Mouse (Mus musculus): ENCODE measurements around the gene Spata2l. TPM values are rescaled to one million over a fixed set of nuclear protein-coding genes. Genes with fewer than 3 reads are reported as not detected.
"Not testable (repeated sequence)": the region's sequence is repeated elsewhere in the genome, so short reads cannot be mapped to it uniquely, and the experiment has no call there.

The Spata2l gene
- polyA plus RNA-seq, 1 experiment = 1.1 TPM

- TF ChIP-seq POLR2AphosphoS2 (IDR thresholded peaks at IDR 0.05; ENCODE audit: insufficient read length, low read depth) (peak; percentile 92), TCF12 (IDR thresholded peaks at IDR 0.05; ENCODE audit: insufficient read depth, poor library complexity, severe bottlenecking) (no peak), E2F4 (IDR thresholded peaks at IDR 0.05; ENCODE audit: insufficient read depth) (no peak), MYOD1 (IDR thresholded peaks at IDR 0.05; ENCODE audit: control insufficient read depth in 1 of 3, insufficient read length in 2 of 3, low read depth in 2 of 3) (no peak), USF1 (IDR thresholded peaks at IDR 0.05; ENCODE audit: low read depth) (no peak), TCF3 (IDR thresholded peaks at IDR 0.05; ENCODE audit: insufficient read length, low read depth) (no peak), SRF (IDR thresholded peaks at IDR 0.05; ENCODE audit: control insufficient read depth, insufficient read length, low read depth) (no peak), POLR2A (IDR thresholded peaks at IDR 0.05; ENCODE audit: insufficient read length, low read depth) (peak; percentile 90), CEBPB (IDR thresholded peaks at IDR 0.05; ENCODE audit: insufficient read depth, poor library complexity, severe bottlenecking) (no peak), REST (IDR thresholded peaks at IDR 0.05; ENCODE audit: insufficient read depth, insufficient read length) (no peak), MAX (IDR thresholded peaks at IDR 0.05; ENCODE audit: low read depth) (no peak), MYOG (IDR thresholded peaks at IDR 0.05; ENCODE audit: control insufficient read depth in 1 of 3, insufficient read depth in 1 of 3, insufficient read length in 2 of 3, low read depth in 2 of 3) (no peak)
Observed at GRCm38 (mm10) chr8:123212321-123213117, 23.5 kb downstream of the Spata2l start, which contains the start of the genes Chmp1a and Spata33. Gene Chmp1a, minus strand, starts transcription at chr8:123212763. Gene Spata33, plus strand, starts transcription at chr8:123212832.

GRCm38 (mm10) chr8:123211876-123212275 is 24.2 kb downstream of the Spata2l start:
- Histone ChIP-seq H3ac (ENCODE audit: control insufficient read depth, insufficient read length) (peak overlapping the region; percentile 63), H3K36me3 (ENCODE audit: control insufficient read depth, insufficient read depth) (peaks cover 15% of the 10 kb centered on the region), H3K79me2 (ENCODE audit: control insufficient read depth, insufficient read depth) (peaks cover 15% of the 10 kb centered on the region), H3K4me3 (peak overlapping the region; percentile 85), H3K4me2 (ENCODE audit: low read depth) (peak overlapping the region; percentile 89), H3K27me3 (ENCODE audit: control insufficient read depth, insufficient read depth, insufficient read length) (no peaks in the 10 kb centered on the region)
- TF ChIP-seq CEBPB (IDR thresholded peaks at IDR 0.05; ENCODE audit: insufficient read depth, poor library complexity, severe bottlenecking) (no peak), TCF12 (IDR thresholded peaks at IDR 0.05; ENCODE audit: insufficient read depth, poor library complexity, severe bottlenecking) (no peak), E2F4 (IDR thresholded peaks at IDR 0.05; ENCODE audit: insufficient read depth) (no peak), SRF (IDR thresholded peaks at IDR 0.05; ENCODE audit: control insufficient read depth, insufficient read length, low read depth) (no peak), POLR2AphosphoS2 (IDR thresholded peaks at IDR 0.05; ENCODE audit: insufficient read length, low read depth) (no peak), POLR2A (IDR thresholded peaks at IDR 0.05; ENCODE audit: insufficient read length, low read depth) (no peak)

More at GRCm38 (mm10) chr8:123212321-123213117, 23.5 kb downstream of the Spata2l start, which contains the start of the genes Chmp1a and Spata33:
- Histone ChIP-seq H3K79me2 (ENCODE audit: control insufficient read depth, insufficient read depth) (peaks cover 15% of the 10 kb centered on the region), H3K36me3 (ENCODE audit: control insufficient read depth, insufficient read depth) (peaks cover 15% of the 10 kb centered on the region), H3K27me3 (ENCODE audit: control insufficient read depth, insufficient read depth, insufficient read length) (no peaks in the 10 kb centered on the region), H3K4me2 (ENCODE audit: low read depth) (peak within 1 kb of the TSS; percentile 89), H3K4me3 (peak within 1 kb of the TSS; percentile 85), H3ac (ENCODE audit: control insufficient read depth, insufficient read length) (peak within 1 kb of the TSS; percentile 63)

- Histone ChIP-seq H3K36me3 (ENCODE audit: control insufficient read depth, insufficient read depth) (peaks cover 10% of the 10 kb centered on the region), H3K4me2 (ENCODE audit: low read depth) (no peak overlapping the region), H3ac (ENCODE audit: control insufficient read depth, insufficient read length) (no peak overlapping the region), H3K79me2 (ENCODE audit: control insufficient read depth, insufficient read depth) (no peaks in the 10 kb centered on the region), H3K27me3 (ENCODE audit: control insufficient read depth, insufficient read depth, insufficient read length) (peaks cover 3% of the 10 kb centered on the region), H3K4me3 (no peak overlapping the region)
- TF ChIP-seq TCF3 (IDR thresholded peaks at IDR 0.05; ENCODE audit: insufficient read length, low read depth) (no peak), SRF (IDR thresholded peaks at IDR 0.05; ENCODE audit: control insufficient read depth, insufficient read length, low read depth) (no peak), TCF12 (IDR thresholded peaks at IDR 0.05; ENCODE audit: insufficient read depth, poor library complexity, severe bottlenecking) (no peak), MYOG (IDR thresholded peaks at IDR 0.05; ENCODE audit: control insufficient read depth in 1 of 3, insufficient read depth in 1 of 3, insufficient read length in 2 of 3, low read depth in 2 of 3) (no peak), E2F4 (IDR thresholded peaks at IDR 0.05; ENCODE audit: insufficient read depth) (no peak), POLR2A (IDR thresholded peaks at IDR 0.05; ENCODE audit: insufficient read length, low read depth) (no peak), MYOD1 (IDR thresholded peaks at IDR 0.05; ENCODE audit: control insufficient read depth in 1 of 3, insufficient read length in 2 of 3, low read depth in 2 of 3) (no peak), MAX (IDR thresholded peaks at IDR 0.05; ENCODE audit: low read depth) (no peak), CEBPB (IDR thresholded peaks at IDR 0.05; ENCODE audit: insufficient read depth, poor library complexity, severe bottlenecking) (no peak), POLR2AphosphoS2 (IDR thresholded peaks at IDR 0.05; ENCODE audit: insufficient read length, low read depth) (no peak), USF1 (IDR thresholded peaks at IDR 0.05; ENCODE audit: low read depth) (no peak), REST (IDR thresholded peaks at IDR 0.05; ENCODE audit: insufficient read depth, insufficient read length) (no peak)
Observed at GRCm38 (mm10) chr8:123203571-123203970, 32.5 kb downstream of the Spata2l start.

GRCm38 (mm10) chr8:123202288-123202687 is 33.7 kb downstream of the Spata2l start:
- H3K4me2 ChIP-seq (ENCODE audit: low read depth) = no peak overlapping the region
- H3K4me3 ChIP-seq = no peak overlapping the region
- peaks cover 3% of the 10 kb centered on the region for H3K27me3 ChIP-seq (ENCODE audit: control insufficient read depth, insufficient read depth, insufficient read length)
- no peaks in the 10 kb centered on the region for H3K79me2 ChIP-seq (ENCODE audit: control insufficient read depth, insufficient read depth)
- H3ac ChIP-seq (ENCODE audit: control insufficient read depth, insufficient read length) = no peak overlapping the region
- H3K36me3 ChIP-seq (ENCODE audit: control insufficient read depth, insufficient read depth) = peaks cover 6% of the 10 kb centered on the region
- TF ChIP-seq MYOG (IDR thresholded peaks at IDR 0.05; ENCODE audit: control insufficient read depth in 1 of 3, insufficient read depth in 1 of 3, insufficient read length in 2 of 3, low read depth in 2 of 3) (no peak), TCF3 (IDR thresholded peaks at IDR 0.05; ENCODE audit: insufficient read length, low read depth) (no peak)

GRCm38 (mm10) chr8:123199864-123200263 is 36.2 kb downstream of the Spata2l start:
- H3K4me3 ChIP-seq = no peak overlapping the region
- H3K4me2 ChIP-seq (ENCODE audit: low read depth) = no peak overlapping the region
- H3K27me3 ChIP-seq (ENCODE audit: control insufficient read depth, insufficient read depth, insufficient read length) = peaks cover 3% of the 10 kb centered on the region
- TF ChIP-seq REST (IDR thresholded peaks at IDR 0.05; ENCODE audit: insufficient read depth, insufficient read length) (no peak), SRF (IDR thresholded peaks at IDR 0.05; ENCODE audit: control insufficient read depth, insufficient read length, low read depth) (no peak), CEBPB (IDR thresholded peaks at IDR 0.05; ENCODE audit: insufficient read depth, poor library complexity, severe bottlenecking) (no peak), TCF12 (IDR thresholded peaks at IDR 0.05; ENCODE audit: insufficient read depth, poor library complexity, severe bottlenecking) (no peak), POLR2AphosphoS2 (IDR thresholded peaks at IDR 0.05; ENCODE audit: insufficient read length, low read depth) (no peak), MAX (IDR thresholded peaks at IDR 0.05; ENCODE audit: low read depth) (no peak), E2F4 (IDR thresholded peaks at IDR 0.05; ENCODE audit: insufficient read depth) (no peak), POLR2A (IDR thresholded peaks at IDR 0.05; ENCODE audit: insufficient read length, low read depth) (no peak), TCF3 (IDR thresholded peaks at IDR 0.05; ENCODE audit: insufficient read length, low read depth) (no peak), USF1 (IDR thresholded peaks at IDR 0.05; ENCODE audit: low read depth) (no peak), MYOG (IDR thresholded peaks at IDR 0.05; ENCODE audit: control insufficient read depth in 1 of 3, insufficient read depth in 1 of 3, insufficient read length in 2 of 3, low read depth in 2 of 3) (no peak), MYOD1 (IDR thresholded peaks at IDR 0.05; ENCODE audit: control insufficient read depth in 1 of 3, insufficient read length in 2 of 3, low read depth in 2 of 3) (no peak)
- no peaks in the 10 kb centered on the region for H3K79me2 ChIP-seq (ENCODE audit: control insufficient read depth, insufficient read depth)
- H3K36me3 ChIP-seq (ENCODE audit: control insufficient read depth, insufficient read depth) = no peaks in the 10 kb centered on the region
- H3ac ChIP-seq (ENCODE audit: control insufficient read depth, insufficient read length) = no peak overlapping the region

GRCm38 (mm10) chr8:123197016-123197415 is 39.0 kb downstream of the Spata2l start:
- not testable (repeated sequence) for H3K79me2 ChIP-seq (ENCODE audit: control insufficient read depth, insufficient read depth); H3K36me3 ChIP-seq (ENCODE audit: control insufficient read depth, insufficient read depth); H3K4me3 ChIP-seq; H3ac ChIP-seq (ENCODE audit: control insufficient read depth, insufficient read length); H3K27me3 ChIP-seq (ENCODE audit: control insufficient read depth, insufficient read depth, insufficient read length); H3K4me2 ChIP-seq (ENCODE audit: low read depth)
